21 mouse cellular contexts compared by ENCODE assay signal in the genomic region with DNA sequence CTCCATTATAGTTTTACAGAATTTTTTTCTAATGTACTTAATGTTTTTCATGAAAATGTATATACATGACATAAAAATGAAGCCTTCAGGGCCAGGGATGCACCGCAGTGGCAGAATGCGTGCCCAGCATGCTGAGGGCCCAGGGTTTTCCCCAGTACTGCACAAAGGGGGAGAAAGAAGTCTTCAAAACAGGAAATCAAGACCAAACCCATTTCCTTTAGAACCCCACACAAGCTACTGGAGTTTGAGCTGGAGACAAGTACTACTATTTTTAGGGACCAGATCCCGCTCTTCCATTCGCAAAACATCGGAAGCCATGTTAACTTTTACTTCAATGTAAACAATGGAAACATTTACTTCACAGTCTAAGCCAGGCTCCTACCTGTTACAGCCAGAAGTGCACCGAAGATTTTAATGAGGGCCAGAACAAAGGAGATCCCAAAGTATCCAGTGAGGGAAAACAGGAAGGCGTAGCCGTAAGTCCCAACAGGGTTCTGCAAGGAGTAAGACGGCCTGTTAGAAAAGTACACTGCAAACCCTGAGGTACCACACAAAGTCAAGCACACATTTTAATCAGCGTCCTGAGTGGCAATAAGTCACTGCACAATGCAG. TPM values are rescaled to one million over a fixed set of nuclear protein-coding genes. Genes with fewer than 3 reads are reported as not detected.
DNase-seq lines count a peak whose midpoint lies in the region; ATAC-seq and TF ChIP-seq lines count a peak whose summit lies in the region.
"Had no signal": no experiment of that assay in that cellular context is flagged by ENCODE, and none has a peak within 500 bp of the region (broad histone marks: within the 10 kb centered on the region; RNA-seq: fewer than 3 reads in every experiment).

No protein-coding gene starts in this region.

- no peak overlapping the region for H3K27ac ChIP-seq in lung, embryonic 16.5 days (ENCODE audit: low read length)
- H3K27ac ChIP-seq in cerebellum, adult 2 months (ENCODE audit: insufficient read depth, low read length) = no peak overlapping the region
- H3K27ac ChIP-seq in intestine, embryonic 16.5 days (ENCODE audit: low read length) = no peak overlapping the region
- H3K27ac ChIP-seq: hindbrain, embryonic 10.5 days; layer of hippocampus, adult 2 months; limb, embryonic 13.5 days; liver, embryonic 13.5 days; midbrain, embryonic 12.5 days; neural tube, embryonic 12.5 days had no signal

- H3K4me2 ChIP-seq in lung, embryonic 16.5 days (ENCODE audit: low read depth, low read length) = no peak overlapping the region
- H3K4me2 ChIP-seq in intestine, embryonic 16.5 days (ENCODE audit: low read depth, low read length) = no peak overlapping the region
- H3K4me2 ChIP-seq: limb, embryonic 13.5 days; liver, embryonic 13.5 days; midbrain, embryonic 12.5 days; neural tube, embryonic 12.5 days had no signal

- ATAC-seq in lung, embryonic 16.5 days (ENCODE audit: low read depth) = peak; percentile 52
- no peak for ATAC-seq in intestine, embryonic 16.5 days
- ATAC-seq: forebrain, postnatal 0 days had no signal

- 80% methylated on average over 10 of the region's 10 CpGs for whole genome bisulfite sequencing in lung, embryonic 16.5 days
- WGBS in lung, adult 2 months = 58% methylated on average over 10 of the region's 10 CpGs
- WGBS in cerebellum, adult 2 months = 93% methylated on average over 10 of the region's 10 CpGs
- WGBS in intestine, embryonic 16.5 days = 82% methylated on average over 10 of the region's 10 CpGs

- TF ChIP-seq POLR2A in lung, adult 2 months (IDR thresholded peaks at IDR 0.05; ENCODE audit: borderline replicate concordance, extremely low read depth, low read depth, low read length) = no peak
- TF ChIP-seq POLR2A in cerebellum, adult 2 months (IDR thresholded peaks at IDR 0.05; ENCODE audit: borderline replicate concordance, insufficient read depth, low read length) = no peak

- no peak overlapping the region for H3K4me3 ChIP-seq in lung, embryonic 16.5 days (ENCODE audit: low read length)
- H3K4me3 ChIP-seq in lung, adult 2 months (replicated peaks; ENCODE audit: extremely low read depth, low read depth, low read length) = no peak overlapping the region
- H3K4me3 ChIP-seq in cerebellum, adult 2 months (replicated peaks; ENCODE audit: insufficient read depth, low read depth, low read length) = no peak overlapping the region
- no peak overlapping the region for H3K4me3 ChIP-seq in intestine, embryonic 16.5 days (ENCODE audit: low read length)
- H3K4me3 ChIP-seq: hindbrain, embryonic 10.5 days; layer of hippocampus, adult 2 months; limb, embryonic 13.5 days; liver, embryonic 13.5 days; midbrain, embryonic 12.5 days; neural tube, embryonic 12.5 days had no signal

- no peak overlapping the region for H3K9ac ChIP-seq in lung, embryonic 16.5 days (ENCODE audit: low read length)
- H3K9ac ChIP-seq in intestine, embryonic 16.5 days (ENCODE audit: low read depth, low read length) = no peak overlapping the region
- H3K9ac ChIP-seq: forebrain, postnatal 0 days; limb, embryonic 13.5 days; liver, embryonic 13.5 days; midbrain, embryonic 12.5 days; neural tube, embryonic 12.5 days had no signal

- no peaks in the 10 kb centered on the region for H3K27me3 ChIP-seq in lung, embryonic 16.5 days (ENCODE audit: control insufficient read depth, insufficient read depth, low read depth, low read length)
- H3K27me3 ChIP-seq in cerebellum, adult 2 months (ENCODE audit: control insufficient read depth, insufficient read depth, low read length) = no peaks in the 10 kb centered on the region
- H3K27me3 ChIP-seq in intestine, embryonic 16.5 days (replicated peaks; ENCODE audit: control insufficient read depth, insufficient read depth, low read length) = no peaks in the 10 kb centered on the region
- H3K27me3 ChIP-seq: limb, embryonic 13.5 days; liver, embryonic 13.5 days; midbrain, embryonic 12.5 days; neural tube, embryonic 12.5 days had no signal

- peaks cover 31% of the 10 kb centered on the region for H3K36me3 ChIP-seq in lung, embryonic 16.5 days (ENCODE audit: control insufficient read depth, insufficient read depth, low read length)
- H3K36me3 ChIP-seq in intestine, embryonic 16.5 days (ENCODE audit: control insufficient read depth, insufficient read depth, low read length) = peaks cover 19% of the 10 kb centered on the region; the same call in 1 of the 2 replicates

- H3K9me3 ChIP-seq in lung, embryonic 16.5 days (ENCODE audit: control insufficient read depth, low read length) = no peaks in the 10 kb centered on the region
- no peaks in the 10 kb centered on the region for H3K9me3 ChIP-seq in intestine, embryonic 16.5 days (ENCODE audit: control insufficient read depth, low read length)
- H3K9me3 ChIP-seq: hindbrain, embryonic 10.5 days; limb, embryonic 13.5 days; liver, embryonic 13.5 days; midbrain, embryonic 12.5 days; neural tube, embryonic 12.5 days had no signal

- peak; percentile 2 for DNase-seq in embryo, embryonic 10 days (ENCODE audit: low spot score)
- no peak for DNase-seq in embryo, embryonic 9.5 days (ENCODE audit: extremely low spot score)
- no peak for DNase-seq in lung, adult 2 months
- DNase-seq in thymus, postnatal 25 days = peak; percentile 14
- no peak for DNase-seq in thymus, adult 18-20 months
- no peak for DNase-seq in cerebellum, adult 2 months
- DNase-seq: adrenal gland, adult 8-10 months; cerebellum, adult 9-11 months; forebrain, postnatal 0 days; kidney, adult 8-10 months; kidney, postnatal 14 days; layer of hippocampus, postnatal 36 days; liver, embryonic 13.5 days; thymus, postnatal 4 days had no signal

- H3K4me1 ChIP-seq in lung, embryonic 16.5 days (replicated peaks; ENCODE audit: control insufficient read depth, insufficient read depth, low read length) = no peaks in the 10 kb centered on the region
- H3K4me1 ChIP-seq in lung, adult 2 months (ENCODE audit: control insufficient read depth, insufficient read depth, low read length) = no peaks in the 10 kb centered on the region
- no peaks in the 10 kb centered on the region for H3K4me1 ChIP-seq in cerebellum, adult 2 months (ENCODE audit: control insufficient read depth, insufficient read depth, low read length)
- no peaks in the 10 kb centered on the region for H3K4me1 ChIP-seq in intestine, embryonic 16.5 days (ENCODE audit: control insufficient read depth, insufficient read depth, low read length)
- H3K4me1 ChIP-seq: hindbrain, embryonic 10.5 days; limb, embryonic 13.5 days; liver, embryonic 13.5 days; midbrain, embryonic 12.5 days; neural tube, embryonic 12.5 days had no signal

- no peak for TF ChIP-seq CTCF in lung, adult 2 months (IDR thresholded peaks at IDR 0.05; ENCODE audit: insufficient read depth, low read length)
- no peak for TF ChIP-seq CTCF in cerebellum, adult 2 months (IDR thresholded peaks at IDR 0.05; ENCODE audit: borderline replicate concordance, insufficient read depth, low read depth, low read length)

RNA-seq across cellular contexts. Expression of a gene that starts 23.7 kb away (rescaled TPM):
- polyA plus RNA-seq in lung, embryonic 16.5 days (2015; fragmentation: Nextera tagmentation; extraction: Ambion mirVana) = 34.5 and 38.8 TPM in 2 replicates
- polyA plus RNA-seq in lung, adult 2 months (2012; rRNA removed) = 14.1 and 20.6 TPM in 2 replicates
- polyA plus RNA-seq in cerebellum, adult 2 months (2012; rRNA removed) = 21.9 and 22.5 TPM in 2 replicates
- polyA plus RNA-seq in intestine, embryonic 16.5 days (2015; fragmentation: Nextera tagmentation; extraction: Ambion mirVana) = 49.6 and 50.8 TPM in 2 replicates

Comparison
In these comparisons a context has a peak if more than half of its experiments do, and no peak if none do; other contexts are left out.
1. DNase-seq: peak in embryo, embryonic 10 days (single experiment) and thymus, postnatal 25 days (single experiment); none in embryo, embryonic 9.5 days (single experiment), lung, adult 2 months (single experiment), thymus, adult 18-20 months (0 of 2) and cerebellum, adult 2 months (0 of 2).